Mouse (Mus musculus): ENCODE data around the gene Tarsl2. TPM values are rescaled to one million over a fixed set of nuclear protein-coding genes. Genes with fewer than 3 reads are reported as not detected.

The Tarsl2 gene
- polyA plus RNA-seq, 2 experiments: 7.8 to 12.0 TPM

DNA sequence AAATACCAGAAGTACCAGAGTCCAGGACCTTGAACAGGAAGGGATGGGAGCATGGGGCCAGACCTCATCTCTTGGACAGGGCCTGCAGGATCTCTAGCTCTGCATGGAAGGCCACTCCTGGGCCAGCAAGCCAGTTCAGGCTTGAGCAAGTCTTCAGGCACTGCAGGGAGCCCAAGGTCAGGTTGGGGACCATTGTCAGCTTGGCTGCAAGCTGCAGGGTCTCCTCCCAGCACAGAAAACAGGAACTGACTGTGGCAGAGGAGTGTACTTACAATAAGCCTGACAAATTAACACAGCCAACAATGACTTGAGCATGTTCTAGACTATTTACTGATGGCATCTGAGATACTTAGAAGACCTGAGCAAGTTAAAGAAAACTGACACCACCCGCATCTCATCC lies 14.9 kb upstream of the Tarsl2 start:
- H3K4me1 ChIP-seq (ENCODE audit: control insufficient read depth, insufficient read depth, low read length): no peaks in the 10 kb centered on the region
- TF ChIP-seq POLR2A (IDR thresholded peaks at IDR 0.05; ENCODE audit: borderline replicate concordance, extremely low read depth, insufficient read depth, insufficient read length): no peak
- no peaks in the 10 kb centered on the region for H3K9me3 ChIP-seq (ENCODE audit: control insufficient read depth, low read length)
- ATAC-seq (ENCODE audit: low FRiP score, low read depth) (no peak), DNase-seq (ENCODE audit: low spot score) (no peak)
- H3K27me3 ChIP-seq (ENCODE audit: control insufficient read depth, insufficient read depth, low read length): no peaks in the 10 kb centered on the region
- no peak overlapping the region for H3K4me2 ChIP-seq (replicated peaks; ENCODE audit: low read depth, low read length, severe bottlenecking)
- H3K36me3 ChIP-seq (ENCODE audit: control insufficient read depth, insufficient read depth, low read length): no peaks in the 10 kb centered on the region
- H3K27ac ChIP-seq (replicated peaks; ENCODE audit: low read depth, low read length): no peak overlapping the region
- no peak overlapping the region for H3K9ac ChIP-seq (ENCODE audit: low read depth, low read length, severe bottlenecking)
- H3K4me3 ChIP-seq (replicated peaks; ENCODE audit: low read length): no peak overlapping the region
- 78% methylated on average over 1 of the region's 1 CpGs for WGBS

- Histone ChIP-seq H3K9me3 (ENCODE audit: control insufficient read depth, low read length) (no peaks in the 10 kb centered on the region), H3K36me3 (ENCODE audit: control insufficient read depth, insufficient read depth, low read length) (no peaks in the 10 kb centered on the region), H3K4me1 (ENCODE audit: control insufficient read depth, insufficient read depth, low read length) (no peaks in the 10 kb centered on the region), H3K4me3 (replicated peaks; ENCODE audit: low read length) (no peak overlapping the region), H3K27me3 (ENCODE audit: control insufficient read depth, insufficient read depth, low read length) (no peaks in the 10 kb centered on the region), H3K9ac (ENCODE audit: low read depth, low read length, severe bottlenecking) (no peak overlapping the region), H3K27ac (replicated peaks; ENCODE audit: low read depth, low read length) (no peak overlapping the region), H3K4me2 (replicated peaks; ENCODE audit: low read depth, low read length, severe bottlenecking) (no peak overlapping the region)
- WGBS: 85% methylated on average over 5 of the region's 5 CpGs
- DNase-seq (ENCODE audit: low spot score): no peak
- TF ChIP-seq POLR2A (IDR thresholded peaks at IDR 0.05; ENCODE audit: borderline replicate concordance, extremely low read depth, insufficient read depth, insufficient read length): no peak
- no peak for ATAC-seq (ENCODE audit: low FRiP score, low read depth)
Measured at GRCm38 (mm10) chr7:65630661-65631060, 14.0 kb upstream of the Tarsl2 start.

DNA sequence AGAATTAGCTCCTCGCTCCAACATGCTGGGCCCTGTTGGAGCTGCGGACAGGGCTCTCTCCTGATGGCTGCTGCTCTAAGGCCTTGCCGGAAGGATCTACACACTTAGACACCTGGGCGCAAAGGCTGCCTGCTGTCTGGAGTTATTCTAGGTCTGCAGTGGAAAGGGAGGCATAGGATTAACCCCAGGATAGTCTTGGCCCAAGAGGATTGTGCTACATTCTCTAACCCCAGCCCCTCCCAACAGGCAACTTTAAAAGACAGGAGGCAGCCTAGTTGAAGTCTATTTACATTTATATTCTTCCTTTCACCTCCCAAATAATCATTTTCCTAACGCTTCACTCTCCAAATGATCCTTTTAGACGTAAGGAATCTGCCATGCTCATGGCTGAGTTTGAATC lies 8.9 kb upstream of the Tarsl2 start:
- Histone ChIP-seq H3K4me3 (replicated peaks; ENCODE audit: low read length) (no peak overlapping the region), H3K4me1 (ENCODE audit: control insufficient read depth, insufficient read depth, low read length) (no peaks in the 10 kb centered on the region), H3K27ac (replicated peaks; ENCODE audit: low read depth, low read length) (no peak overlapping the region), H3K4me2 (replicated peaks; ENCODE audit: low read depth, low read length, severe bottlenecking) (no peak overlapping the region), H3K36me3 (ENCODE audit: control insufficient read depth, insufficient read depth, low read length) (no peaks in the 10 kb centered on the region), H3K27me3 (ENCODE audit: control insufficient read depth, insufficient read depth, low read length) (no peaks in the 10 kb centered on the region), H3K9ac (ENCODE audit: low read depth, low read length, severe bottlenecking) (no peak overlapping the region), H3K9me3 (ENCODE audit: control insufficient read depth, low read length) (no peaks in the 10 kb centered on the region)
- TF ChIP-seq POLR2A (IDR thresholded peaks at IDR 0.05; ENCODE audit: borderline replicate concordance, extremely low read depth, insufficient read depth, insufficient read length): no peak
- WGBS: 87% methylated on average over 6 of the region's 6 CpGs
- DNase-seq (ENCODE audit: low spot score) (no peak), ATAC-seq (ENCODE audit: low FRiP score, low read depth) (no peak)

- Histone ChIP-seq H3K4me1 (ENCODE audit: control insufficient read depth, insufficient read depth, low read length) (no peaks in the 10 kb centered on the region), H3K27me3 (ENCODE audit: control insufficient read depth, insufficient read depth, low read length) (no peaks in the 10 kb centered on the region), H3K4me3 (replicated peaks; ENCODE audit: low read length) (no peak overlapping the region), H3K9me3 (ENCODE audit: control insufficient read depth, low read length) (no peaks in the 10 kb centered on the region), H3K27ac (replicated peaks; ENCODE audit: low read depth, low read length) (no peak overlapping the region), H3K4me2 (replicated peaks; ENCODE audit: low read depth, low read length, severe bottlenecking) (no peak overlapping the region), H3K9ac (ENCODE audit: low read depth, low read length, severe bottlenecking) (no peak overlapping the region), H3K36me3 (ENCODE audit: control insufficient read depth, insufficient read depth, low read length) (no peaks in the 10 kb centered on the region)
- 68% methylated on average over 7 of the region's 7 CpGs for WGBS
- no peak for TF ChIP-seq POLR2A (IDR thresholded peaks at IDR 0.05; ENCODE audit: borderline replicate concordance, extremely low read depth, insufficient read depth, insufficient read length)
- ATAC-seq (ENCODE audit: low FRiP score, low read depth): no peak
- no peak for DNase-seq (ENCODE audit: low spot score)
Measured at GRCm38 (mm10) chr7:65636356-65636880, 8.3 kb upstream of the Tarsl2 start.

- DNase-seq (ENCODE audit: low spot score): no peak
- H3K4me3 ChIP-seq (replicated peaks; ENCODE audit: low read length): no peak overlapping the region
- H3K36me3 ChIP-seq (ENCODE audit: control insufficient read depth, insufficient read depth, low read length): no peaks in the 10 kb centered on the region
- TF ChIP-seq POLR2A (IDR thresholded peaks at IDR 0.05; ENCODE audit: borderline replicate concordance, extremely low read depth, insufficient read depth, insufficient read length): no peak
- 65% methylated on average over 7 of the region's 7 CpGs for WGBS
- no peak overlapping the region for H3K9ac ChIP-seq (ENCODE audit: low read depth, low read length, severe bottlenecking)
- H3K4me2 ChIP-seq (replicated peaks; ENCODE audit: low read depth, low read length, severe bottlenecking): no peak overlapping the region
- H3K27ac ChIP-seq (replicated peaks; ENCODE audit: low read depth, low read length): no peak overlapping the region
- ATAC-seq (ENCODE audit: low FRiP score, low read depth): no peak
- no peaks in the 10 kb centered on the region for H3K27me3 ChIP-seq (ENCODE audit: control insufficient read depth, insufficient read depth, low read length)
- H3K9me3 ChIP-seq (ENCODE audit: control insufficient read depth, low read length): no peaks in the 10 kb centered on the region
- H3K4me1 ChIP-seq (ENCODE audit: control insufficient read depth, insufficient read depth, low read length): no peaks in the 10 kb centered on the region
Measured at GRCm38 (mm10) chr7:65638170-65638770, 6.4 kb upstream of the Tarsl2 start.
